Mouse (Mus musculus) ES-E14 (cell line): ENCODE measurements around the gene Prrc2b. TPM values are rescaled to one million over a fixed set of nuclear protein-coding genes. Genes with fewer than 3 reads are reported as not detected.

ENCODE experiments used
- DNase-seq: peaks from one replicate; pipeline ENCODE4 v3.0.0-alpha.2; 2013; ENCODE audit warnings: low read depth, low spot score
- H3K27ac ChIP-seq: 2 replicates; pipeline ENCODE4 v1.5.1; 2012; ENCODE audit warnings: low read depth, mild to moderate bottlenecking, low read length, moderate library complexity, mixed read lengths; ENCODE audit not compliant: poor library complexity, insufficient read depth, severe bottlenecking
- H3K36me3 ChIP-seq: 2 replicates; pipeline ENCODE4 v1.6.1; 2012; ENCODE audit warnings: mild to moderate bottlenecking, low read length, moderate library complexity, mixed read lengths; ENCODE audit not compliant: control insufficient read depth, poor library complexity, insufficient read depth, severe bottlenecking
- H3K4me1 ChIP-seq, 2 experiments: fragments of 150-350 bp in 1 of 2; sonication (generic) in 1 of 2; 2 replicates each; pipeline ENCODE4 v1.6.1; 2012; ENCODE audit warnings: low read length in 2 of 2, mild to moderate bottlenecking in 1 of 2, mixed read lengths in 1 of 2; ENCODE audit not compliant: control insufficient read depth in 2 of 2, insufficient read depth in 2 of 2, poor library complexity in 1 of 2
- H3K4me3 ChIP-seq, 2 experiments: fragments of 150-350 bp in 1 of 2; sonication (generic) in 1 of 2; 2 replicates each; pipeline ENCODE4 v1.5.1; 2012; ENCODE audit warnings: low read length in 2 of 2, low read depth in 1 of 2, mild to moderate bottlenecking in 1 of 2, mixed read lengths in 1 of 2; ENCODE audit not compliant: insufficient read depth in 1 of 2, poor library complexity in 1 of 2, severe bottlenecking in 1 of 2
- H3K9ac ChIP-seq: 2 replicates; pipeline ENCODE4 v1.6.1; 2012; ENCODE audit warnings: low read depth, mild to moderate bottlenecking, low read length, mixed read lengths; ENCODE audit not compliant: poor library complexity, insufficient read depth, severe bottlenecking
- H3K9me3 ChIP-seq: fragments of 150-350 bp; sonication (generic); 2 replicates; pipeline ENCODE4 v1.6.1; 2012; ENCODE audit warnings: low read depth, mild to moderate bottlenecking, low read length; ENCODE audit not compliant: control insufficient read depth, insufficient read depth
- CHD2 ChIP-seq: IDR thresholded peaks from 2 replicates; pipeline ENCODE4 v1.6.1; 2014; ENCODE audit warnings: mild to moderate bottlenecking, low read depth, low read length, inconsistent platforms
- HCFC1 ChIP-seq: IDR thresholded peaks from 2 replicates; pipeline ENCODE4 v1.6.1; 2012; ENCODE audit warnings: low read length, inconsistent platforms, borderline replicate concordance; ENCODE audit not compliant: insufficient read depth
- MAFK ChIP-seq: IDR thresholded peaks from 2 replicates; pipeline ENCODE4 v1.6.1; 2014; ENCODE audit warnings: mild to moderate bottlenecking, low read depth, low read length, inconsistent platforms; ENCODE audit not compliant: insufficient read depth
- ZC3H11A ChIP-seq: IDR thresholded peaks from 2 replicates; pipeline ENCODE4 v1.6.1; 2012; ENCODE audit warnings: low read depth, mild to moderate bottlenecking, inconsistent platforms, low read length, borderline replicate concordance
- ZNF384 ChIP-seq: IDR thresholded peaks from 2 replicates; pipeline ENCODE4 v1.6.1; 2012; ENCODE audit warnings: low read depth, low read length, inconsistent platforms
- in situ Hi-C, 2 experiments: fragments of 600-800 bp; cut with MboI; formaldehyde crosslinking; loops; one replicate each; pipeline ENCODE4 v1.15.1; 2025; ENCODE audit warnings: low sequenced_read_pairs in 2 of 2, inconsistent platforms in 1 of 2; ENCODE audit not compliant: unreplicated experiment in 2 of 2
- total RNA-seq: library from RNA; depleted of rRNA; stranded (reverse); fragments of 300-350 nt; gene quantifications from 2 replicates; pipeline ENCODE4 v1.2.3, GENCODE M21; 2012

Gene Prrc2b
- total RNA-seq, 1 experiment: 75.1 TPM

DNA sequence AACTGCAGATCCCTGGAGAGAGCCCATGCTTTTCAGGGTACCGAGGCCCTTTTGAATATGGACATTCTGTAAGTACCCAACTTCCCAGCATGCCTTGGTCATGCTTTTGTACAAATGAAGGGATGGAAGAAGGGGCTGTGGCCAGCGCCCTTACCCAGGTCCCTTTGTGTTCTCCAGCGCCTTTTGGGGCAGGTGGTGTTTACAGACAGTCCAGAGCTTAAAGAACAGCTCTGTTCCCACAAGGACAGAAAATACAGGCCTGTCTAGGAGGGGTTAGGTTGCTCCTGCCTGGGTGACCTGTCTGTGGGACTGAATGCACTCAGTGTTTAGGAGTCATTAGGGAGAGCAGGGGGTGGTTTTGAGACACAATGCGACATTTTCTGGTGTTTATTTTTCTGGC is 6.4 kb downstream of the Prrc2b start:
- Histone ChIP-seq H3K27ac (0 out of 2 replicates have a peak overlapping the region, but pooled peaks have one; percentile 5), H3K36me3 (peaks cover 5% of the 10 kb centered on the region; the same call in 1 of the 2 replicates), H3K4me3 (0 out of 4 replicates have a peak overlapping the region, but pooled peaks of 1 of the 2 experiments have one; percentile 9), H3K9me3 (no peaks in the 10 kb centered on the region), H3K4me1 (peaks cover 9 to 30% of the 10 kb centered on the region in 2 experiments), H3K9ac (peak overlapping the region; percentile 10; the same call in 1 of the 2 replicates)
- no peak for DNase-seq
- in situ Hi-C loops: no loop called here
- no peak for TF ChIP-seq CHD2
- no peak for TF ChIP-seq ZNF384
- TF ChIP-seq HCFC1: no peak

DNA sequence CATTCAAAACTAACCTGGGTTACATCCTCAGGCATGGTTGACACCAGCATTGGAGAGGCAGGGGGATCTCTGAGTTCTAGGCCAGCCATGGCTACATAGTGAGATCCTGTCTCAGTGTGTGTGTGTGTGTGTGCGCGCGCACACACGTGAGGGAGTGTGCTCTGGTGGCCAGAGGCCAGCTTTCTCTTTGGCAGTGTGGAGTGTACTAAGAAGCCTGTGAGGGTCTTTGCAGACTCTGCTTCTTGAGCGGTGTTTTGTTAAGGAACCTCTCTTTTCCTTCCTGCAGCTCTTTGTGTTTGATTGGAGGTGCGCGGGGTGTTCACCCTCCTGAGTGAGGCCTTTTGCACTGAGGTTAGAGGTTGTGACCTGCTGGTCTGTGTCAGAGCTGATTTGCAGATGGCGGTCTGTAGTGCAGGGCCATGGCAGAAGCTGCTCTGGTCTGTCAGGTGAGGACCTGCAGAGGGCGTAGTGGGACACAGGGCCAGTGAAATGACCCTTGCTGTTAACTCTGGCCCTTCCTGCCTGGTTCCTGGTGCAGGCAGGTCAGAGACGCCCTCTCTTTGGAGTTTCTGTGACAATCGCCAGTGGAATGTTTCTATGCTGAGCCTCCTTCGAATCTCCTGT is 7.8 kb downstream of the Prrc2b start:
- in situ Hi-C loops: no loop called here
- TF ChIP-seq MAFK: no peak
- TF ChIP-seq ZC3H11A: no peak
- TF ChIP-seq ZNF384: no peak
- TF ChIP-seq CHD2: no peak
- TF ChIP-seq HCFC1: no peak
- H3K4me1 ChIP-seq: peaks cover 9 to 31% of the 10 kb centered on the region in 2 experiments
- no peaks in the 10 kb centered on the region for H3K9me3 ChIP-seq
- H3K4me3 ChIP-seq: no peak overlapping the region
- H3K9ac ChIP-seq: peak overlapping the region; percentile 15; the same call in 1 of the 2 replicates
- DNase-seq: no peak
- peaks cover 5% of the 10 kb centered on the region; the same call in 1 of the 2 replicates for H3K36me3 ChIP-seq
- H3K27ac ChIP-seq: peak overlapping the region; percentile 61; the same call in 1 of the 2 replicates

- H3K36me3 ChIP-seq: peaks cover 5% of the 10 kb centered on the region; the same call in 1 of the 2 replicates
- no peak overlapping the region for H3K27ac ChIP-seq
- H3K4me3 ChIP-seq: no peak overlapping the region
- peaks cover 12 to 26% of the 10 kb centered on the region in 2 experiments for H3K4me1 ChIP-seq
- no peak overlapping the region for H3K9ac ChIP-seq
- no peaks in the 10 kb centered on the region for H3K9me3 ChIP-seq
- DNase-seq: no peak
- TF ChIP-seq ZC3H11A (no peak), HCFC1 (no peak), ZNF384 (no peak), CHD2 (no peak), MAFK (no peak)
- in situ Hi-C loops: no loop called here
Measured at GRCm38 (mm10) chr2:32160525-32160924, 9.6 kb downstream of the Prrc2b start.

DNA sequence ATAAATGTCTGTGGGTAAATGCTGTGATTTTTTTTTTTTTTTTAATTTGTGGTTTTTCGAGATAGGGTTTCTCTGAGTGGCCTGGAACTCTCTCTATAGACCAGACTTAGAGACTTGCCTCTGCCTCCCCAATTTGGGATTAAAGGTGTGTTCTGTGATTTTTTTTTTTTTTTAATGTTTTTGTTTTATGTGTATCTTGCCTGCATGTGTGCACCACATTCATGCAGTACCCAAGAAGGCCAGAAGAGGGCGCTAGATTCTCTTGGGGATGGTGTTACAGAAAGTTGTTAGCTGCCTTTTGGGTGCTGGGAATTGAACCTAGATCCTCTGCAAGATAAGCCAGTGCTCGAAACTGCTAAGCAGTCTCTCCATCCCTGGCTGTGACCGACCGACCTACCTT is 10.1 kb downstream of the Prrc2b start:
- Histone ChIP-seq H3K9me3 (no peaks in the 10 kb centered on the region), H3K36me3 (peaks cover 5% of the 10 kb centered on the region; the same call in 1 of the 2 replicates), H3K27ac (peak overlapping the region; percentile 95; the same call in 1 of the 2 replicates), H3K4me3 (no peak overlapping the region), H3K9ac (no peak overlapping the region), H3K4me1 (peaks cover 12 to 25% of the 10 kb centered on the region in 2 experiments)
- DNase-seq: no peak
- in situ Hi-C loops: no loop called here
- TF ChIP-seq ZNF384 (peak; percentile 82), ZC3H11A (no peak; the same call in 1 of the 2 replicates)

GRCm38 (mm10) chr2:32162102-32162501 is 11.2 kb downstream of the Prrc2b start:
- in situ Hi-C loops: no loop called here
- no peak for DNase-seq
- Histone ChIP-seq H3K27ac (peak overlapping the region; percentile 95), H3K4me1 (peaks cover 11 to 22% of the 10 kb centered on the region in 2 experiments), H3K36me3 (peaks cover 5% of the 10 kb centered on the region; the same call in 1 of the 2 replicates), H3K4me3 (peak overlapping the region; percentile 17 to 20; a peak in 1 of 4 replicates), H3K9ac (peak overlapping the region; percentile 66), H3K9me3 (no peaks in the 10 kb centered on the region)
- TF ChIP-seq ZNF384 (no peak), CHD2 (no peak), HCFC1 (no peak), MAFK (0 out of 2 replicates have a peak, but pooled peaks have one; percentile 27), ZC3H11A (no peak)
